Mouse (Mus musculus) forebrain, embryonic 10.5 days (tissue): ENCODE results near the gene Inafm1. TPM values are rescaled to one million over a fixed set of nuclear protein-coding genes. Genes with fewer than 3 reads are reported as not detected.

Experiments used
- DNase-seq: peaks from one replicate; pipeline ENCODE4 v3.0.0-alpha.2; 2017; ENCODE audit warnings: low spot score; ENCODE audit errors: extremely low spot score
- H3K27ac ChIP-seq: fragments of 300-500 bp; sonication (generic); 2 replicates; pipeline ENCODE4 v1.5.1; 2016; ENCODE audit warnings: mild to moderate bottlenecking
- H3K27me3 ChIP-seq: fragments of 300-500 bp; sonication (generic); 2 replicates; pipeline ENCODE4 v1.6.1; 2016; ENCODE audit warnings: mild to moderate bottlenecking; ENCODE audit not compliant: poor library complexity, severe bottlenecking
- H3K36me3 ChIP-seq: fragments of 300-500 bp; sonication (generic); replicated peaks from 2 replicates; pipeline ENCODE4 v1.6.1; 2016; ENCODE audit warnings: mild to moderate bottlenecking, moderate library complexity
- H3K4me1 ChIP-seq: fragments of 300-500 bp; sonication (generic); 2 replicates; pipeline ENCODE4 v1.6.1; 2016
- H3K4me3 ChIP-seq: fragments of 300-500 bp; sonication (generic); 2 replicates; pipeline ENCODE4 v1.5.1; 2016; ENCODE audit warnings: mild to moderate bottlenecking, moderate library complexity
- H3K9me3 ChIP-seq: fragments of 300-500 bp; sonication (generic); 2 replicates; pipeline ENCODE4 v1.6.1; 2016; ENCODE audit warnings: mild to moderate bottlenecking, moderate library complexity
- WGBS: fragments of 180-500 bp; shearing (Covaris S2); methylation state at CpG from one replicate; pipeline ENCODE4 v1.1.7; 2016; 5-methylcytosine and 5-hydroxymethylcytosine counted together
- polyA plus RNA-seq: library from polyadenylated mRNA; unstranded; fragments of >200 nt; fragmentation: Nextera tagmentation; extraction: Ambion mirVana; gene quantifications from 2 replicates; pipeline ENCODE4 v1.2.1, GENCODE M21; 2016

The Inafm1 gene
- polyA plus RNA-seq, 1 experiment from 2014 or later = 5.6 TPM

DNA sequence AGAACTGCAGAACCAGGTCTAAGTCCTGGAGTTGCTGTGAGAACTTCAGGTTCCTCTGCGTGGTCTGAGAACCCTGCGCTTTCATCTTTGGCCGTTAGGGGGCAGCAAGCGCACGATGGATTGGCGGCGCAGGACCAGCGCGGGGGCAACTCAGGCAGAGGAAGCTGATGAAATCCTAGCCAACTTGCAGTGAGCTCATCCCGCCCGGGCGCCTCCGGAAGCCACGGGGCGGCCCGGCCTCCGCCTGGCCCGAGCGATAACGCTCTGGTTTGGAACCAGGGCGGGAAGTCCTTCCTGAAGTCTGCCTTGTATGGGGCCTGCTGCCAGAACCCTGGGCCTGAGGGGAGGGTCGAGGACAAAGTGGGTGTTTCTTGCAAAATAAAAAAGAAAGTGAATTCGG is 21.4 kb upstream of the Inafm1 start:
- peak overlapping the region; percentile 92 for H3K27ac ChIP-seq
- under 1% methylated on average over 23 of the region's 23 CpGs for WGBS
- H3K4me1 ChIP-seq = peaks cover 46% of the 10 kb centered on the region
- peaks cover 16% of the 10 kb centered on the region; the same call in 1 of the 2 replicates for H3K27me3 ChIP-seq
- H3K4me3 ChIP-seq = peak overlapping the region; percentile 62
- no peaks in the 10 kb centered on the region for H3K36me3 ChIP-seq
- peak; percentile 94 for DNase-seq
- H3K9me3 ChIP-seq = no peaks in the 10 kb centered on the region

DNA sequence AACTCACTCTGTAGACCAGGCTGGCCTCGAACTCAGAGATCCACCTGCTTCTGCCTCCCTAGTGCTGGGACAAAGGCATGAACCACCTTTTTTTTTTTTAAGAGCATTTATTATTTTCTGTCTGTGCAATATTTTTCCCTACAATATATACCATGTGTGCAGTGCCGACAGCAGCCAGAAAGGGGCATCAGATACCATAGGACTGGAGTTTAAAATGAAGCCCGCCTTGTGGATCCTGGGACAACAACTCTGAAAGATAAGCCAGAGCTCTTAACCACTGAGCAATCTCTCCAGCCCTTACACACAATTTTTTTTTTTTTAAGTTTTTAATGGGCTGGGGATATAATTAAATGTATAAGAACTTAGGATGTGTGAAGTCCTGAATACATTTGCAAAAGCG is 20.9 kb upstream of the Inafm1 start:
- H3K27ac ChIP-seq = peak overlapping the region; percentile 92
- H3K9me3 ChIP-seq = no peaks in the 10 kb centered on the region
- DNase-seq = no peak
- H3K4me3 ChIP-seq = peak overlapping the region; percentile 62
- peaks cover 41% of the 10 kb centered on the region for H3K4me1 ChIP-seq
- WGBS = 31% methylated on average over 4 of the region's 4 CpGs
- H3K27me3 ChIP-seq = peaks cover 16% of the 10 kb centered on the region; the same call in 1 of the 2 replicates
- H3K36me3 ChIP-seq = no peaks in the 10 kb centered on the region

DNA sequence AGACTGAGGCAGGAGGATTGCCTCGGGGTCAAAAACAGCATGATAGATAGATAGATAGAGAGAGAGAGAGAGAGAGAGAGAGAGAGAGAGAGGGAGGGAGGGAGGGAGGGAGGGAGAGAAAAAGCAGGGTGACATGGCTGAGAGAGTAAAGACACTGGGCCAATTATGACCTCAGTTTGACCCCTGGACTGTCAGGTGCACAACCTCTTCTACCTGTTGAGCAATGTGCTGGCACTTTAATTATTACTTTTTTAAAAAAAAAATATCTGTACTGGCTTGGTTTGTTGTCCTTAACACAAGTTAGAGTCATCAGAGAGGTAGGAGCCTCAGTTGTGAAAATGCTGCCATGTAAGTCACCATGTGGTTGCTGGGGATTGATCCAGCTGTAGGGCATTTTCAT is 14.4 kb upstream of the Inafm1 start:
- H3K27ac ChIP-seq = no peak overlapping the region
- peaks cover 20% of the 10 kb centered on the region for H3K4me1 ChIP-seq
- peaks cover 20% of the 10 kb centered on the region for H3K36me3 ChIP-seq
- 92% methylated on average over 1 of the region's 1 CpGs for WGBS
- H3K4me3 ChIP-seq = no peak overlapping the region
- no peaks in the 10 kb centered on the region for H3K27me3 ChIP-seq
- H3K9me3 ChIP-seq = no peaks in the 10 kb centered on the region
- DNase-seq = no peak

DNA sequence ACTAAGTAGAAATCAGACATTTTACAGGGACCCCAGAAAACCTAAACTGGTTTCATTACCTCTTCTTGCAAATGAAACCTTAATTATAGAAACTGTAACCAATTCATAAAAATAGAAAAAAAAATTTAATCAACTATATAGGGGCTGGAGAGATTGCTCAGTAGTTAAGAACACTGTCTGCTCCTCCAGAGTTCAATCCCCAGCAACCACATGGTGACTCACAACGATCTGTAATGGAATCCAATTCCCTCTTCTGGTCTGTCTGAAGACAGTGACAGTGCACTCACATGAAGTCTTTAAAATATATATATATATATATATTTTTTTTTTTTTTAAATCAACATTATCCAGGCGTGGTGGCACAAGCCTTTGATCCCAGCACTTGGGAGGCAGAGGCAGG is 13.6 kb upstream of the Inafm1 start:
- no peaks in the 10 kb centered on the region for H3K27me3 ChIP-seq
- H3K36me3 ChIP-seq = peaks cover 27% of the 10 kb centered on the region
- WGBS = 93% methylated on average over 2 of the region's 2 CpGs
- H3K27ac ChIP-seq = peak overlapping the region; percentile 97
- no peak for DNase-seq
- peak overlapping the region; percentile 74 for H3K4me3 ChIP-seq
- H3K4me1 ChIP-seq = peaks cover 20% of the 10 kb centered on the region
- no peaks in the 10 kb centered on the region for H3K9me3 ChIP-seq

DNA sequence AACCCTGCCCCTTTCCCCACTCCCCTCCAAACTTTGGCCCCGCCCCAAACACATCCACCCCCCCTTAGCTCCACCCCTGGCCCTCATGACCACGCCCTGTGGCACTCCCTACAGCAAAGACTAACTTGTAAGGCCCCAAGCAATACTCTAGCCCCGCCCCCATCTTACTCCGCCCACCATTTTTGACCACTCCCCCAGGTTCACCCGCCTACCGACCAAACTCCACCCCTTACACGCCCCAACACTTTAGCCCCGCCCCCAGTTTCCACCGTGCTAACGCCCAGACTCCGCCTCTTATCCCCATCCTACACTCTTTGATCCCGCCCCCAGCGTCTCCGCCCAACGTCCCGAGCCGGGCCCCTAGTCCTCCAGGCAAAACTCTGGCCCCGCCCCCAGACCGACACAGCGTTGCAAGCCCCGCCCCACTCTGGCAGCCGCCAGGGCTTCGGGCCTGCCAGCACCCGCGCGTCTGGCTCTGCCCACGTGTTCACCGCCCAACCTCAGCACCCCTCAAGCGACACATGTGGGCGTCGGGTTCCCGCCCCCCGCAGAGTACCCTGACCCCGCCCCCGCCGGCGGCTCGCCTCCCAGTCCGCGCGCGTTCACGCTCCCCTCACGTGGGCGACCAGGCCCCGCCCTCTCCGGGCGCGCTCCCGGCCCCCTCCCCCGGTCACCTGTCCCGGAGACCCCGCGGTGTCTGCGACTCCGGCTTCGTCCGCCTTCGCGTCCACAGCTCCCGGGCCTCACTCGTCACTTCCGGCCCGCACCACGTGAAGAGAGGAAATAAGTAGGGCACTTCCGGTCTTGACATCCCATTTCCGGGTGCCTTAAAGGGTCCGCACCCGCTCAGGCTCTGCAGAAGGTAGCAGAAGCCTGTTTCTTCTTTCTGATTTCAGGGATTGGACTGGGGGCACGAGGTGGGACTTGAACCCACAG is 12.9 kb upstream of the Inafm1 start, which contains the start of gene Ccdc9:
Ccdc9 (minus strand) TSS at position 770 of the 936 bp plus-strand sequence.
- Histone ChIP-seq H3K27me3 (no peaks in the 10 kb centered on the region), H3K36me3 (peaks cover 35% of the 10 kb centered on the region), H3K4me1 (peaks cover 20% of the 10 kb centered on the region), H3K4me3 (peak within 1 kb of the TSS; percentile 74), H3K27ac (peak within 1 kb of the TSS; percentile 97), H3K9me3 (no peaks in the 10 kb centered on the region)
- peak; percentile 99 for DNase-seq
- WGBS = under 1% methylated on average over 70 of the region's 70 CpGs

DNA sequence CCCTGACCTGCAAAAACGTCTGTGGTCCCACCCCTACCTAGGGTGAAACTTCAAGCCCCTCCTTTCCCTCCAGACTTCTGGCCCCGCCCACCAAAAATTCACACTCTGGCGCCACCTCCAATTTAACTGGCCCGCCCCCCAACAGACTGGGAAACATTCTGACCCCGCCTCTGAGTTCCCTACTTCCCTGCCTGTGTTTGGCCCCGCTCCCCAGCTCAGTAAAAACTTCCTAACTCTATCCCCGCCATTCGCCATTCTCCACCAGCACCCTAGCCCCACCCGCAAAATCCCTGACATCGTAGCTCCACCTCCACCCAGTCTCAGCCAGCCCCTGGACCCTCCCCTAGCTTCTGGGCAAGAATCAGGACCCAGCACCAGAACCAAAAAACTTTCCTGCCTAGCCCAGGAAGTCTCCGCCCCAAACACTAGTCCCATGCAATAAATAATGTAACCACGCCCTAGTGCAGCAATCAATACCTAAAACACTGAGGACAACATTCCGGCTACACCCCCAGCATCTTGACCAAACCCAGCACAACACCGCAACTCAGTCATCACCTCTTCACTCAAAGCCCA is 12.1 kb upstream of the Inafm1 start:
- peak overlapping the region; percentile 74 for H3K4me3 ChIP-seq
- peak; percentile 37 for DNase-seq
- no peaks in the 10 kb centered on the region for H3K27me3 ChIP-seq
- H3K36me3 ChIP-seq = peaks cover 42% of the 10 kb centered on the region
- WGBS = 4% methylated on average over 14 of the region's 14 CpGs
- H3K9me3 ChIP-seq = no peaks in the 10 kb centered on the region
- peaks cover 20% of the 10 kb centered on the region for H3K4me1 ChIP-seq
- peak overlapping the region; percentile 97 for H3K27ac ChIP-seq

DNA sequence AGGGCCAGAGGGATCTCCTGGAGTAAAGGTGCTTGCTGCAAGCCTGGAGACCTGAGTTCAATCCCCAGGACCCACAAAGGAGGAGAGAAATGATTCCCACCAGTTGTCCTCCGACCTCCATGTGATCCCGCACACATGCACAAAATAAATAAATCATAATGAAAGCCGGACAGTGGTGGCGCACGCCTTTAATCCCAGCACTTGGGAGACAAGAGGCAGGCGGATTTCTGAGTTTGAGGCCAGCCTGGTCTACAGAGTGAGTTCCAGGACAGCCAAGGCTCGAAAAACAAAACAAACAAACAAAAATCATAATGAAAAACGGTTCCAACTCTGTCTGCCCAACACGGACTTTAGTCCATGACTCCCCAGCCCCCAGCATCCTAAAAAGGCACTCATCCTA is 11.5 kb upstream of the Inafm1 start:
- WGBS = 76% methylated on average over 9 of the region's 9 CpGs
- no peak for DNase-seq
- H3K4me3 ChIP-seq = peak overlapping the region; percentile 74
- peaks cover 49% of the 10 kb centered on the region for H3K36me3 ChIP-seq
- no peaks in the 10 kb centered on the region for H3K9me3 ChIP-seq
- H3K4me1 ChIP-seq = peaks cover 20% of the 10 kb centered on the region
- H3K27me3 ChIP-seq = no peaks in the 10 kb centered on the region
- H3K27ac ChIP-seq = no peak overlapping the region

DNA sequence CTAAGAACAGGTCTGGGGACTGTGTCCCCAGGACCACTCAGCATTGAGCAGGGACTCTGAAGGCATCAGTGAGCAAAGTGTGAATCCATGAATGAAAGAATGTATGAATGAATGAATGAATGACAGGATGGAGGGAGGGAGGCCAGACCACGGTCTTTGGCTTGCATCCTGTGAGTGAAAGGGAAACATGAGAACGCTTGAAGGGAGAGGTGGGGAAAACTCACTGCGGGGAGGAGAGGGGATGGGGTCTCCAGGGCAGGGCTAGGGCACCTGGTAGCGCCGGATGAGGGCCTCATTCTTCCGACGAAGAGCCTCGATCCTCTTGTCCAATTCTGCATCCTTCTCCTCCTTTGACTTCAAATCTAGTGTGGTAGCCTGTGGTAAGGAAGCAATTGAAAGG is 10.6 kb upstream of the Inafm1 start:
- Histone ChIP-seq H3K4me1 (peaks cover 20% of the 10 kb centered on the region), H3K27me3 (no peaks in the 10 kb centered on the region), H3K36me3 (peaks cover 56% of the 10 kb centered on the region), H3K9me3 (no peaks in the 10 kb centered on the region), H3K4me3 (no peak overlapping the region), H3K27ac (no peak overlapping the region)
- no peak for DNase-seq
- WGBS = 93% methylated on average over 8 of the region's 8 CpGs

DNA sequence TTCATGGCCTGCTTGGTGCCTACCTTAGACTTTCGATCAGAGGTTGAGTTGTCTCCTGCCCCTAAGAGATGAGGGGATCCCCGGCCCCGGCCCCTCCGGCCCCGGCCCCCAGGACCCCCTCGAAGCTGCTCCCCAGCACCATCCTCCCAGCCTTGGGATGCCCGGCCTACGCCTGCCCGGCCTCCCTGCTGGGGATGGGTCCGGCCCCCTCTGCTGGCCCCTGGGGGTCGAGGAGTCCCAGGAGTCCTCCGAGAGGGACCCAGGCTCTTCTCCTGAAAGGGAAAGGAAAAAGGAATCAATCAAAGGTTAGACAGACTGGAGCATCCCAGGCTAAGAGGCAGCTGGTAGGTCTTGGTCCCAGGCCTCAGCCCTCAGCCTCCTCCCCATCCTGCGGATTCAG is 8.9 kb upstream of the Inafm1 start:
- Histone ChIP-seq H3K36me3 (peaks cover 73% of the 10 kb centered on the region), H3K4me1 (peaks cover 20% of the 10 kb centered on the region), H3K27me3 (no peaks in the 10 kb centered on the region), H3K27ac (no peak overlapping the region), H3K4me3 (no peak overlapping the region), H3K9me3 (no peaks in the 10 kb centered on the region)
- WGBS = 93% methylated on average over 13 of the region's 13 CpGs
- no peak for DNase-seq

DNA sequence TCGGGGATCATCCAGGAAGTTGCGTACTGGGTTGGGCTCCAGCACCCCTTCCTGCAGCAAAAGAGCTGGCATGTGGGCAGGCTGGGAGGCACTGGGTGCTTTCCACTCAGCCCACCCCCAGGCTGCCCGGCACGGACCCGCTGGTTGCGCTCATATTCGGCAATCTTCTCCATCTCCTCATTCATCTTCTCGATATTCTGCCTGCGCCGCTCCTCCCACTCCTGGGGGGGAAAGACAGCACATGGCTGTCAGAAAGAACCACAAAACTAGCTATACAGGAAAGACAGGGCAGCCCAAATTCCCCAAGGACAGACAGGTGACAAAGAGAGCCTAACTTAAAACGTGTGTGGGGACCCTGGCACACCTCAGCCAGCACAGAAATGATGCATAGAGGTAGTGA is 7.3 kb upstream of the Inafm1 start:
- Histone ChIP-seq H3K4me3 (no peak overlapping the region), H3K36me3 (peaks cover 89% of the 10 kb centered on the region), H3K27me3 (peaks cover 3% of the 10 kb centered on the region; the same call in 1 of the 2 replicates), H3K27ac (no peak overlapping the region), H3K9me3 (no peaks in the 10 kb centered on the region), H3K4me1 (peaks cover 13% of the 10 kb centered on the region)
- 91% methylated on average over 11 of the region's 11 CpGs for WGBS
- no peak for DNase-seq

DNA sequence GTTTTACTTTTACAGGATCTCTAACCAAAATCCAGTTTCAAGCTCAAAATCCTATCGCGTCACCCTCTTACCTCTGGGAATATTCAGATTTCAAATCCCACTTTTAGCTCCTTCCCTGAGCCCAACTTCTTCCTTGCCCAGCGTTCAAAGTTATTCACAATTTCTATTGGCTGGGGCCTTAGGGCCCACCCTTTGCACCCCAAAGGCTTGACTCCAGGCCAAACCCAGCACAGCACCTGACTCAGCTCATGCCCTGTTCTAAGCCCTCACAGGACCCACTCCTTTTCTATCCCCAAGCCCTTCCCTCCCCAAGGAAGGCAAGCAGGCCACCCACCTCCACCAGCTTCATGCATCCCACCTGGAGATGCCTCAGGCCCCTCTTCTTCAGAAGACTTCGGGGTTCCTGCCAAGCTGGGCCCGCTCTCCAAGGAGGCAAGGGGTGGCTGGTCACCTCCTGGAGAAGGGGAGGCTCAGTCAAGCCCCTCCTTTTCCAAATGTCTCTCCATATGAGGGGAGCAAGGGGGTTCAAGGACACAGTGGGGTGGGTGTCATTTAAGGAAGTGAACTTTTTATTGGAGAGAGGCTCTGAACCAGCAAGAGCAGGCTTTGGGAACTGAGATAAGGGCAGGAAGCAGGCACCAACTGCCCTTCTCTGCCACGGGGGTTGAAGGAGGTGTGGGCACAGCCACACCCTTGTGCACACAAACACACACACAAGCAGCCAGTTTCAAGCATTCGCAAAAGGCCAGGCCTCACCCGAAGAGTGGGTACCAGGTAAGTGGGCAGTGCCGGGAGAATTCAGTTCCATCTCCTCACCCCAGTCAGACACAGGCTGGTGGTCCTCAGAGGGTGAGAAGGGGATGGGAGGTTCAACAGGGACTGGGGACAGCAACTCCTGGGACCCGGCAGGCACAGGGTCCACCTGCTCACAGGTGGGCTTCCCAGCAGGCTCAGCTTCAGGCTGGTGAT is 1.8 kb upstream of the Inafm1 start:
- H3K4me3 ChIP-seq = no peak overlapping the region
- no peak overlapping the region for H3K27ac ChIP-seq
- H3K27me3 ChIP-seq = peaks cover 35% of the 10 kb centered on the region
- H3K4me1 ChIP-seq = peaks cover 42% of the 10 kb centered on the region
- DNase-seq = no peak
- WGBS = 85% methylated on average over 10 of the region's 10 CpGs
- H3K9me3 ChIP-seq = no peaks in the 10 kb centered on the region
- peaks cover 52% of the 10 kb centered on the region for H3K36me3 ChIP-seq

DNA sequence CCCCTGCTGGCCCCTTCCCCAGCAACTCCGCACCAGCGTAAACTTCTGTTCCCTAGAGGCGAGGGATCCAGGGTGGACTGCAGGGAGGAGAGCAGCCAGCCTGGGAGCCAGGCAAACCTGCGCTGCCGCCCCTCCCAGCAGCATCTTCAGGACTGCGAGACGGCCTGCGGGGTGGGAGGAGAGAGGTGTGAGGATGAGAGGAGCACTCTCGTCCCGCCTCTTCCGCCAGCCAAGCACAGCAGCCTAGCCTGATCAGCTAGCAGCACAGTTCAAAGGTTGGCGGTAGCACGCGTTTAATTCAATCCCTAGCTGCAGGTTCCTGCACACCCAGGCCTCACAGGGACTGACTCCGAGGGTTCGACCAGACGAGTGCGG is 336 bp upstream of the Inafm1 start:
- Histone ChIP-seq H3K36me3 (peaks cover 39% of the 10 kb centered on the region), H3K4me1 (peaks cover 42% of the 10 kb centered on the region), H3K27me3 (peaks cover 44% of the 10 kb centered on the region), H3K27ac (peak overlapping the region; percentile 87), H3K4me3 (peak overlapping the region; percentile 70), H3K9me3 (no peaks in the 10 kb centered on the region)
- DNase-seq = peak; percentile 81
- 0% methylated on average over 18 of the region's 18 CpGs for WGBS
